In the genomic region with DNA sequence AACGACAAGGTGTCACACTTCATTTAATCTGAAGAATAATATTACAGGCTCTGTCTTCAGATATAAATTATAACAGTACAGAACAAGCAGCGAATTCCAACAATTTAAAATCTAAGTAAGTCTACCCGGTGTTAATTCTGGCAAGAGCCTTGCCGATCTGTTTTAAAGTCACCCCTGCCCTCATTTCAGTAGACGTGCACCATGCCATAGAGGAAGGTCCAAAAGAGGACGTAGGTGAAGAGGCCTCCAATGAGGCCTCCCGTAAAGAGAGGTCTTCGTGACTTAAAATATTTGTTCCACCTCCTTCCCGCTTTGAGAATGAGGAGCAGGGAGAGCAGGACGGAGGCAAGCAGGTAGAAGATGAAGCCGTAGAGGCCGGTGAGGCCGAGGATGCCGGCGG, we compare ENCODE assay signal across 8 mouse cellular contexts. TPM values are rescaled to one million over a fixed set of nuclear protein-coding genes. Genes with fewer than 3 reads are reported as not detected.
DNase-seq lines count a peak whose midpoint lies in the region; ATAC-seq and TF ChIP-seq lines count a peak whose summit lies in the region.

No protein-coding gene starts in this region.

- ATAC-seq in heart, embryonic 11.5 days (replicated peaks; ENCODE audit: insufficient number of reproducible peaks, low FRiP score, low TSS enrichment) = no peak
- no peak for ATAC-seq in forebrain, embryonic 11.5 days (replicated peaks; ENCODE audit: low FRiP score)
- ATAC-seq in liver, embryonic 14.5 days (ENCODE audit: insufficient read depth) = no peak

- H3K79me2 ChIP-seq in CH12.LX (replicated peaks; ENCODE audit: control insufficient read depth, extremely low read depth, insufficient read depth, poor library complexity, severe bottlenecking) = peaks cover 27% of the 10 kb centered on the region

- in situ Hi-C loops in CH12.LX (cut with MboI; ENCODE audit: low pct_ligation_motif_present, low pct_unique_long_range_greater_than_20kb, low sequenced_read_pairs) = no loop called here

- TF ChIP-seq RAD21 in CH12.LX (IDR thresholded peaks at IDR 0.05; ENCODE audit: low read depth, low read length) = no peak

- dilution Hi-C loops in CH12.LX (cut with MboI; ENCODE audit: extremely low pct_ligation_motif_present, extremely low pct_unique_long_range_greater_than_20kb, low sequenced_read_pairs) = no loop called here

- H3K4me2 ChIP-seq in heart, embryonic 11.5 days = peak overlapping the region; percentile 70
- H3K4me2 ChIP-seq in CH12.LX (ENCODE audit: insufficient read depth, low read depth, poor library complexity, severe bottlenecking) = peak overlapping the region; percentile 84
- H3K4me2 ChIP-seq in forebrain, embryonic 11.5 days (ENCODE audit: low read depth, low read length, severe bottlenecking) = peak overlapping the region; percentile 75
- H3K4me2 ChIP-seq in liver, embryonic 14.5 days (ENCODE audit: low read depth) = peak overlapping the region; percentile 93

- H3K36me3 ChIP-seq in heart, embryonic 11.5 days (ENCODE audit: control insufficient read depth, insufficient read depth, low read length) = peaks cover 3% of the 10 kb centered on the region; the same call in 1 of the 2 replicates
- H3K36me3 ChIP-seq in CH12.LX (replicated peaks in 1 of 2; ENCODE audit: control insufficient read depth in 1 of 2, insufficient read depth in 1 of 2, low read length in 1 of 2) = peaks cover 10 to 41% of the 10 kb centered on the region in 2 experiments
- no peaks in the 10 kb centered on the region; the same call in 1 of the 2 replicates for H3K36me3 ChIP-seq in forebrain, embryonic 11.5 days (ENCODE audit: control insufficient read depth, insufficient read depth, low read length)
- H3K36me3 ChIP-seq in liver, embryonic 14.5 days (replicated peaks; ENCODE audit: control insufficient read depth, insufficient read depth, low read depth) = peaks cover 2% of the 10 kb centered on the region; the same call in 1 of the 2 replicates

- no peak for TF ChIP-seq POLR2A in CH12.LX (IDR thresholded peaks at IDR 0.05; ENCODE audit: low read depth, low read length)

- intact Hi-C loops in heart, postnatal 25 days (cut with DNase I) = no loop called here

- H3K4me3 ChIP-seq in heart, embryonic 11.5 days (ENCODE audit: low read depth, low read length) = peak overlapping the region; percentile 96
- H3K4me3 ChIP-seq in CH12.LX (replicated peaks in 1 of 3; ENCODE audit: low read depth in 2 of 3, low read length in 2 of 3, poor library complexity in 1 of 3) = peak overlapping the region; percentile 70 to 94 (median 89)
- H3K4me3 ChIP-seq in forebrain, embryonic 11.5 days (ENCODE audit: low read depth, low read length) = peak overlapping the region; percentile 95
- peak overlapping the region; percentile 89 to 95 for H3K4me3 ChIP-seq in liver, embryonic 14.5 days (ENCODE audit: insufficient read depth in 1 of 2, low read depth in 2 of 2, low read length in 2 of 2)

- no peaks in the 10 kb centered on the region for H3K27me3 ChIP-seq in heart, embryonic 11.5 days (ENCODE audit: control insufficient read depth, insufficient read depth, low read length)
- H3K27me3 ChIP-seq in CH12.LX (replicated peaks) = peaks cover 30% of the 10 kb centered on the region
- no peaks in the 10 kb centered on the region for H3K27me3 ChIP-seq in forebrain, embryonic 11.5 days (ENCODE audit: control insufficient read depth, insufficient read depth, low read length)
- no peaks in the 10 kb centered on the region for H3K27me3 ChIP-seq in liver, embryonic 14.5 days (ENCODE audit: control insufficient read depth, insufficient read depth, low read length)

- no peak for TF ChIP-seq EP300 in CH12.LX (IDR thresholded peaks at IDR 0.05; ENCODE audit: low read length)
- TF ChIP-seq EP300 in liver, embryonic 14.5 days (IDR thresholded peaks at IDR 0.05; ENCODE audit: low read depth) = no peak

- DNase-seq in heart, postnatal 25 days (ENCODE audit: low spot score) = no peak
- DNase-seq in CH12.LX (ENCODE audit: extremely low read depth) = peak; percentile 39
- no peak for DNase-seq in forebrain, embryonic 11.5 days (ENCODE audit: low spot score)
- DNase-seq in liver, embryonic 14.5 days (ENCODE audit: low read depth in 3 of 3, low spot score in 3 of 3) = no peak
- no peak for DNase-seq in frontal cortex, postnatal 14 days (ENCODE audit: low spot score in 2 of 2)
- DNase-seq in embryo, embryonic 11 days = no peak
- DNase-seq in layer of hippocampus, adult 9-10 months (ENCODE audit: low spot score) = no peak

- peaks cover 22% of the 10 kb centered on the region for H3K4me1 ChIP-seq in heart, embryonic 11.5 days (ENCODE audit: control insufficient read depth, insufficient read depth, low read length)
- H3K4me1 ChIP-seq in CH12.LX (ENCODE audit: control insufficient read depth in 1 of 2, insufficient read depth in 2 of 2) = peaks cover 0 to 38% of the 10 kb centered on the region in 2 experiments; a peak in 2 of 4 replicates
- peaks cover 9% of the 10 kb centered on the region for H3K4me1 ChIP-seq in forebrain, embryonic 11.5 days (replicated peaks; ENCODE audit: control insufficient read depth, insufficient read depth, low read length)
- H3K4me1 ChIP-seq in liver, embryonic 14.5 days (replicated peaks; ENCODE audit: control insufficient read depth in 2 of 2, insufficient read depth in 2 of 2, low read length in 1 of 2) = peaks cover 13 to 17% of the 10 kb centered on the region in 2 experiments

- peak overlapping the region; percentile 96 for H3K9ac ChIP-seq in heart, embryonic 11.5 days (ENCODE audit: low read depth, low read length)
- H3K9ac ChIP-seq in CH12.LX (ENCODE audit: insufficient read depth, low read depth) = peak overlapping the region; percentile 89
- peak overlapping the region; percentile 90 for H3K9ac ChIP-seq in forebrain, embryonic 11.5 days (ENCODE audit: low read length)
- peak overlapping the region; percentile 86 for H3K9ac ChIP-seq in liver, embryonic 14.5 days (replicated peaks)

- H3K27ac ChIP-seq in heart, embryonic 11.5 days (ENCODE audit: low read depth, low read length) = peak overlapping the region; percentile 79
- H3K27ac ChIP-seq in CH12.LX (ENCODE audit: insufficient read depth, low read depth) = peak overlapping the region; percentile 53
- 0 out of 2 replicates have a peak overlapping the region, but pooled peaks have one; percentile 53 for H3K27ac ChIP-seq in forebrain, embryonic 11.5 days (ENCODE audit: low read depth, low read length)
- peak overlapping the region; percentile 40 for H3K27ac ChIP-seq in liver, embryonic 14.5 days

- no peak for TF ChIP-seq CTCF in CH12.LX (conservative IDR thresholded peaks at IDR 0.05 in 1 of 2, IDR thresholded peaks at IDR 0.05 in 1 of 2; ENCODE audit: low read depth in 2 of 2, low read length in 2 of 2)
- TF ChIP-seq CTCF in liver, embryonic 14.5 days (IDR thresholded peaks at IDR 0.05; ENCODE audit: low read depth) = no peak

- H3K9me3 ChIP-seq in heart, embryonic 11.5 days (replicated peaks; ENCODE audit: control insufficient read depth, low read length) = no peaks in the 10 kb centered on the region
- no peaks in the 10 kb centered on the region for H3K9me3 ChIP-seq in CH12.LX (replicated peaks; ENCODE audit: low read length)
- H3K9me3 ChIP-seq in forebrain, embryonic 11.5 days (ENCODE audit: control insufficient read depth, low read length) = no peaks in the 10 kb centered on the region
- H3K9me3 ChIP-seq in liver, embryonic 14.5 days (ENCODE audit: control insufficient read depth, low read length) = no peaks in the 10 kb centered on the region

- 1% methylated on average over 15 of the region's 15 CpGs for WGBS in heart, embryonic 11.5 days (ENCODE audit: insufficient replicate concordance)
- 1% methylated on average over 15 of the region's 15 CpGs for WGBS in forebrain, embryonic 11.5 days
- 0% methylated on average over 15 of the region's 15 CpGs for WGBS in liver, embryonic 14.5 days (ENCODE audit: insufficient replicate concordance)

RNA-seq across cellular contexts. Expression of a gene that starts 0.7 kb away (rescaled TPM):
- polyA plus RNA-seq in heart, embryonic 11.5 days (2014; fragmentation: Nextera tagmentation; extraction: Ambion mirVana) = 94.3 and 112 TPM in 2 replicates
- 10 to 100 TPM; 78.3 to 84.4 TPM for total RNA-seq in heart, postnatal 25 days (2021)
- 123 and 124 TPM in 2 replicates for total RNA-seq in CH12.LX (2012; rRNA removed)
- total RNA-seq in CH12.LX (2014; rRNA removed) = 252 and 292 TPM in 2 replicates
- polyA plus RNA-seq in CH12.LX (2012; ENCODE audit: insufficient read length, low read depth) = 138 and 176 TPM in 2 replicates
- polyA plus RNA-seq in forebrain, embryonic 11.5 days (2014; fragmentation: Nextera tagmentation; extraction: Ambion mirVana) = 122 and 135 TPM in 2 replicates
- 38.3 and 40.1 TPM in 2 replicates for polyA plus RNA-seq in liver, embryonic 14.5 days (2012; rRNA removed)
- 80.3 and 83.7 TPM in 2 replicates for polyA plus RNA-seq in liver, embryonic 14.5 days (2014; fragmentation: Nextera tagmentation; extraction: Ambion mirVana)

RNA-seq across cellular contexts. Expression of a gene that starts 0.7 kb away (rescaled TPM):
- 264 and 272 TPM in 2 replicates for polyA plus RNA-seq in heart, embryonic 11.5 days (2014; fragmentation: Nextera tagmentation; extraction: Ambion mirVana)
- total RNA-seq in heart, postnatal 25 days (2021) = 10 to 100 TPM; 45.9 to 50.0 TPM
- total RNA-seq in CH12.LX (2012; rRNA removed) (2.8 and 3.3 TPM in 2 replicates), CH12.LX (2014; rRNA removed) (2.5 and 2.6 TPM in 2 replicates)
- polyA plus RNA-seq in CH12.LX (2012; ENCODE audit: insufficient read length, low read depth) = 3.3 and 3.5 TPM in 2 replicates
- 157 and 171 TPM in 2 replicates for polyA plus RNA-seq in forebrain, embryonic 11.5 days (2014; fragmentation: Nextera tagmentation; extraction: Ambion mirVana)
- 10.8 and 11.6 TPM in 2 replicates for polyA plus RNA-seq in liver, embryonic 14.5 days (2012; rRNA removed)
- 25.8 and 26.7 TPM in 2 replicates for polyA plus RNA-seq in liver, embryonic 14.5 days (2014; fragmentation: Nextera tagmentation; extraction: Ambion mirVana)

RNA-seq across cellular contexts. Expression of a gene that starts 16.0 kb away (rescaled TPM):
- polyA plus RNA-seq in heart, embryonic 11.5 days (2014; fragmentation: Nextera tagmentation; extraction: Ambion mirVana) = 0.65 and 0.97 TPM in 2 replicates
- 10 to 100 TPM; 13.0 to 13.3 TPM for total RNA-seq in heart, postnatal 25 days (2021)
- 0.21 and 0.25 TPM in 2 replicates for total RNA-seq in CH12.LX (2012; rRNA removed)
- total RNA-seq in CH12.LX (2014; rRNA removed) = 0.09 and 0.40 TPM in 2 replicates
- polyA plus RNA-seq in CH12.LX (2012; ENCODE audit: insufficient read length, low read depth) = 0.80 and 0.83 TPM in 2 replicates
- polyA plus RNA-seq in forebrain, embryonic 11.5 days (2014; fragmentation: Nextera tagmentation; extraction: Ambion mirVana) = 0.12 TPM in 1 of 2 replicates, not detected in the other
- polyA plus RNA-seq in liver, embryonic 14.5 days (2012; rRNA removed) = 0.05 and 0.08 TPM in 2 replicates
- 0.15 and 0.16 TPM in 2 replicates for polyA plus RNA-seq in liver, embryonic 14.5 days (2014; fragmentation: Nextera tagmentation; extraction: Ambion mirVana)

RNA-seq across cellular contexts. Expression of a gene that starts 22.7 kb away (rescaled TPM):
- 12.7 and 14.9 TPM in 2 replicates for polyA plus RNA-seq in heart, embryonic 11.5 days (2014; fragmentation: Nextera tagmentation; extraction: Ambion mirVana)
- total RNA-seq in heart, postnatal 25 days (2021) = 10 to 100 TPM; 12.1 to 14.3 TPM
- total RNA-seq in CH12.LX (2012; rRNA removed) = 4.8 and 5.2 TPM in 2 replicates
- total RNA-seq in CH12.LX (2014; rRNA removed) = 5.8 and 5.9 TPM in 2 replicates
- polyA plus RNA-seq in CH12.LX (2012; ENCODE audit: insufficient read length, low read depth) = 4.5 and 5.2 TPM in 2 replicates
- polyA plus RNA-seq in forebrain, embryonic 11.5 days (2014; fragmentation: Nextera tagmentation; extraction: Ambion mirVana) = 19.7 and 19.8 TPM in 2 replicates
- polyA plus RNA-seq in liver, embryonic 14.5 days (2012; rRNA removed) = 4.5 and 5.3 TPM in 2 replicates
- 4.8 and 6.8 TPM in 2 replicates for polyA plus RNA-seq in liver, embryonic 14.5 days (2014; fragmentation: Nextera tagmentation; extraction: Ambion mirVana)

RNA-seq across cellular contexts. Expression of a gene that starts 23.1 kb away (rescaled TPM):
- polyA plus RNA-seq in heart, embryonic 11.5 days (2014; fragmentation: Nextera tagmentation; extraction: Ambion mirVana) = 0.31 and 0.94 TPM in 2 replicates
- total RNA-seq in heart, postnatal 25 days (2021) = 1 to 10 TPM; 1.4 TPM
- total RNA-seq in CH12.LX (2012; rRNA removed) = 1.5 and 1.8 TPM in 2 replicates
- 1.3 and 1.4 TPM in 2 replicates for total RNA-seq in CH12.LX (2014; rRNA removed)
- polyA plus RNA-seq in CH12.LX (2012; ENCODE audit: insufficient read length, low read depth) = 0.76 and 0.83 TPM in 2 replicates
- polyA plus RNA-seq in forebrain, embryonic 11.5 days (2014; fragmentation: Nextera tagmentation; extraction: Ambion mirVana) = 0.72 and 1.0 TPM in 2 replicates
- polyA plus RNA-seq in liver, embryonic 14.5 days (2012; rRNA removed) = 1.6 and 2.0 TPM in 2 replicates
- polyA plus RNA-seq in liver, embryonic 14.5 days (2014; fragmentation: Nextera tagmentation; extraction: Ambion mirVana) = 1.5 and 2.4 TPM in 2 replicates
